Mouse (Mus musculus): Measurements from ENCODE around the gene Rnf26.

DNA sequence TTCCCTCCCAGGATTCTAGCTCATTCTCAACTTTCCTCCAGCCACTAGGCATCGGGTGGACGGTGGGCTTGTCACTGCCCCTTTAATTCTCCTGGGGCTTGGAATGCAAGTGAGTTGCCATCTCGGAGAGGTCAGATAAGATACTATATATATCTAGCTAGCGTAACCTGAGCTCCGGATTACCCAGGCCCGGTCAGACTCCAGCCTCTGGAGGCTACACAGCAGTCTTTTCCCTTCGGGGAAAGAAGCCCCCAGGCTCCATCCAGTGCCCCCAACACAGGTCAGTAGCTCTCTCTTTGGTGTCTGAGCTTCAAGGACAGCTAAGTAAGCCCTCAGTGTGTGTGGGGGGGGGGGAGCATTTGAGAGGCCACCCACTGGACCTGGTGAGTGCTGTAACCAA, 44.1 kb downstream of the Rnf26 start:
- TF ChIP-seq TCF12 (IDR thresholded peaks at IDR 0.05; ENCODE audit: insufficient read depth, poor library complexity, severe bottlenecking), result no peak
- TF ChIP-seq USF1 (IDR thresholded peaks at IDR 0.05; ENCODE audit: low read depth), result no peak
- no peak for TF ChIP-seq POLR2A (IDR thresholded peaks at IDR 0.05; ENCODE audit: insufficient read length, low read depth)
- no peak for TF ChIP-seq POLR2AphosphoS2 (IDR thresholded peaks at IDR 0.05; ENCODE audit: insufficient read length, low read depth)
- no peak for TF ChIP-seq MYOG (IDR thresholded peaks at IDR 0.05; ENCODE audit: control insufficient read depth in 1 of 3, insufficient read depth in 1 of 3, insufficient read length in 2 of 3, low read depth in 2 of 3)
- no peak for TF ChIP-seq MAX (IDR thresholded peaks at IDR 0.05; ENCODE audit: low read depth)
- TF ChIP-seq MYOD1 (IDR thresholded peaks at IDR 0.05; ENCODE audit: control insufficient read depth in 1 of 3, insufficient read length in 2 of 3, low read depth in 2 of 3), result no peak
- no peak for TF ChIP-seq E2F4 (IDR thresholded peaks at IDR 0.05; ENCODE audit: insufficient read depth)
- no peak for TF ChIP-seq TCF3 (IDR thresholded peaks at IDR 0.05; ENCODE audit: insufficient read length, low read depth)
- no peak for TF ChIP-seq CEBPB (IDR thresholded peaks at IDR 0.05; ENCODE audit: insufficient read depth, poor library complexity, severe bottlenecking)
